Mouse (Mus musculus) neural tube, embryonic 12.5 days (tissue): Measurements from ENCODE around the gene Cat. TPM values are rescaled to one million over a fixed set of nuclear protein-coding genes. Genes with fewer than 3 reads are reported as not detected.

Experiments used
- ATAC-seq: fragments of 200-750 bp; cut with Nextera tagmentation; 2 replicates; pipeline ENCODE4 v1.8.0; 2017; ENCODE audit warnings: low read depth, mild to moderate bottlenecking, moderate TSS enrichment, moderate library complexity; ENCODE audit not compliant: low FRiP score
- H3K27ac ChIP-seq: fragments of 300-500 bp; sonication (generic); 2 replicates; pipeline ENCODE4 v1.5.1; 2016
- H3K27me3 ChIP-seq: fragments of 300-500 bp; sonication (generic); replicated peaks from 2 replicates; pipeline ENCODE4 v1.6.1; 2016; ENCODE audit warnings: mild to moderate bottlenecking
- H3K36me3 ChIP-seq: fragments of 300-500 bp; sonication (generic); 2 replicates; pipeline ENCODE4 v1.6.1; 2016; ENCODE audit warnings: mild to moderate bottlenecking
- H3K4me1 ChIP-seq: fragments of 300-500 bp; sonication (generic); 2 replicates; pipeline ENCODE4 v1.6.1; 2016
- H3K4me2 ChIP-seq: fragments of 300-500 bp; sonication (generic); replicated peaks from 2 replicates; pipeline ENCODE4 v1.6.1; 2016; ENCODE audit warnings: mild to moderate bottlenecking
- H3K4me3 ChIP-seq: fragments of 300-500 bp; sonication (generic); 2 replicates; pipeline ENCODE4 v1.5.1; 2016
- H3K9ac ChIP-seq: fragments of 300-500 bp; sonication (generic); 2 replicates; pipeline ENCODE4 v1.6.1; 2016; ENCODE audit warnings: mild to moderate bottlenecking
- H3K9me3 ChIP-seq: fragments of 300-500 bp; sonication (generic); 2 replicates; pipeline ENCODE4 v1.6.1; 2016; ENCODE audit warnings: mild to moderate bottlenecking
- whole genome bisulfite sequencing: fragments of 180-500 bp; shearing (Covaris S2); methylation state at CpG from one replicate; pipeline ENCODE4 v1.1.7; 2016; 5-methylcytosine and 5-hydroxymethylcytosine counted together
- polyA plus RNA-seq: library from polyadenylated mRNA; unstranded; fragments of >200 nt; fragmentation: Nextera tagmentation; extraction: Ambion mirVana; gene quantifications from 2 replicates; pipeline ENCODE4 v1.2.1, GENCODE M21; 2016

The Cat gene
- 80.8 and 97.1 TPM in 2 replicates for polyA plus RNA-seq

GRCm38 (mm10) chr2:103484617-103485401 is at the start of gene Cat:
TSS of gene Cat (minus strand) at chr2:103485160.
- Histone ChIP-seq H3K9me3 (no peaks in the 10 kb centered on the region), H3K27ac (peak within 1 kb of the TSS; percentile 93), H3K4me2 (peak within 1 kb of the TSS; percentile 69), H3K36me3 (no peaks in the 10 kb centered on the region), H3K9ac (peak within 1 kb of the TSS; percentile 76), H3K4me3 (peak within 1 kb of the TSS; percentile 71), H3K27me3 (no peaks in the 10 kb centered on the region), H3K4me1 (peaks cover 19% of the 10 kb centered on the region)
- ATAC-seq, result peak; percentile 99
- under 1% methylated on average over 41 of the region's 41 CpGs for WGBS

- H3K27me3 ChIP-seq, result no peaks in the 10 kb centered on the region
- no peaks in the 10 kb centered on the region for H3K9me3 ChIP-seq
- 91% methylated on average over 1 of the region's 1 CpGs for WGBS
- H3K4me3 ChIP-seq, result no peak overlapping the region
- H3K4me2 ChIP-seq, result no peak overlapping the region
- H3K27ac ChIP-seq, result no peak overlapping the region
- H3K36me3 ChIP-seq, result no peaks in the 10 kb centered on the region
- H3K9ac ChIP-seq, result no peak overlapping the region
- no peaks in the 10 kb centered on the region for H3K4me1 ChIP-seq
- no peak for ATAC-seq
Observed at GRCm38 (mm10) chr2:103525596-103525995, 40.6 kb upstream of the Cat start.

GRCm38 (mm10) chr2:103516472-103516871 is 31.5 kb upstream of the Cat start:
- 74% methylated on average over 1 of the region's 1 CpGs for WGBS
- H3K4me1 ChIP-seq, result no peaks in the 10 kb centered on the region

GRCm38 (mm10) chr2:103515513-103516180 is 30.7 kb upstream of the Cat start:
- H3K27me3 ChIP-seq, result no peaks in the 10 kb centered on the region
- 80% methylated on average over 6 of the region's 6 CpGs for WGBS
- H3K36me3 ChIP-seq, result no peaks in the 10 kb centered on the region
- H3K9me3 ChIP-seq, result no peaks in the 10 kb centered on the region
- H3K27ac ChIP-seq, result no peak overlapping the region
- H3K4me1 ChIP-seq, result no peaks in the 10 kb centered on the region
- ATAC-seq, result no peak
- H3K4me3 ChIP-seq, result no peak overlapping the region
- H3K9ac ChIP-seq, result no peak overlapping the region
- H3K4me2 ChIP-seq, result no peak overlapping the region

More at GRCm38 (mm10) chr2:103516472-103516871, 31.5 kb upstream of the Cat start:
- Histone ChIP-seq H3K27me3 (no peaks in the 10 kb centered on the region), H3K4me2 (no peak overlapping the region), H3K4me3 (no peak overlapping the region), H3K9ac (no peak overlapping the region), H3K9me3 (no peaks in the 10 kb centered on the region), H3K27ac (no peak overlapping the region), H3K36me3 (no peaks in the 10 kb centered on the region)
- ATAC-seq, result no peak

GRCm38 (mm10) chr2:103512066-103512795 is 27.3 kb upstream of the Cat start:
- no peaks in the 10 kb centered on the region for H3K36me3 ChIP-seq
- no peak overlapping the region for H3K9ac ChIP-seq
- H3K9me3 ChIP-seq, result no peaks in the 10 kb centered on the region
- H3K4me1 ChIP-seq, result no peaks in the 10 kb centered on the region
- 88% methylated on average over 5 of the region's 5 CpGs for WGBS
- H3K4me2 ChIP-seq, result no peak overlapping the region
- no peak for ATAC-seq
- no peak overlapping the region for H3K27ac ChIP-seq
- H3K27me3 ChIP-seq, result no peaks in the 10 kb centered on the region
- no peak overlapping the region for H3K4me3 ChIP-seq

- ATAC-seq, result no peak
- Histone ChIP-seq H3K4me1 (no peaks in the 10 kb centered on the region), H3K4me3 (no peak overlapping the region), H3K27ac (no peak overlapping the region), H3K27me3 (no peaks in the 10 kb centered on the region), H3K4me2 (no peak overlapping the region), H3K9ac (no peak overlapping the region), H3K36me3 (no peaks in the 10 kb centered on the region), H3K9me3 (no peaks in the 10 kb centered on the region)
- 93% methylated on average over 1 of the region's 1 CpGs for WGBS
Observed at GRCm38 (mm10) chr2:103511631-103512030, 26.7 kb upstream of the Cat start.

GRCm38 (mm10) chr2:103511042-103511441 is 26.1 kb upstream of the Cat start:
- WGBS, result 100% methylated on average over 1 of the region's 1 CpGs
- Histone ChIP-seq H3K36me3 (no peaks in the 10 kb centered on the region), H3K9me3 (no peaks in the 10 kb centered on the region), H3K27me3 (no peaks in the 10 kb centered on the region), H3K4me2 (no peak overlapping the region), H3K4me1 (no peaks in the 10 kb centered on the region), H3K4me3 (no peak overlapping the region), H3K27ac (no peak overlapping the region), H3K9ac (no peak overlapping the region)
- no peak for ATAC-seq

GRCm38 (mm10) chr2:103507651-103508050 is 22.7 kb upstream of the Cat start:
- H3K27ac ChIP-seq, result no peak overlapping the region
- no peak overlapping the region for H3K9ac ChIP-seq
- H3K4me3 ChIP-seq, result no peak overlapping the region
- 100% methylated on average over 1 of the region's 1 CpGs for WGBS
- H3K36me3 ChIP-seq, result no peaks in the 10 kb centered on the region
- H3K9me3 ChIP-seq, result 0 out of 2 replicates have a peak, but pooled peaks cover 3% of the 10 kb centered on the region
- no peak overlapping the region for H3K4me2 ChIP-seq
- no peaks in the 10 kb centered on the region for H3K27me3 ChIP-seq
- H3K4me1 ChIP-seq, result no peaks in the 10 kb centered on the region
- no peak for ATAC-seq

GRCm38 (mm10) chr2:103505956-103506355 is 21.0 kb upstream of the Cat start:
- H3K9me3 ChIP-seq, result 0 out of 2 replicates have a peak, but pooled peaks cover 3% of the 10 kb centered on the region
- no peak overlapping the region for H3K4me2 ChIP-seq
- H3K27ac ChIP-seq, result no peak overlapping the region
- WGBS, result 97% methylated on average over 2 of the region's 2 CpGs
- H3K4me1 ChIP-seq, result no peaks in the 10 kb centered on the region
- H3K36me3 ChIP-seq, result no peaks in the 10 kb centered on the region
- no peak overlapping the region for H3K4me3 ChIP-seq
- H3K9ac ChIP-seq, result no peak overlapping the region
- no peak for ATAC-seq
- H3K27me3 ChIP-seq, result no peaks in the 10 kb centered on the region

- no peak overlapping the region for H3K4me2 ChIP-seq
- no peaks in the 10 kb centered on the region for H3K27me3 ChIP-seq
- H3K4me3 ChIP-seq, result no peak overlapping the region
- H3K9me3 ChIP-seq, result 0 out of 2 replicates have a peak, but pooled peaks cover 3% of the 10 kb centered on the region
- no peaks in the 10 kb centered on the region for H3K36me3 ChIP-seq
- H3K9ac ChIP-seq, result no peak overlapping the region
- 94% methylated on average over 1 of the region's 1 CpGs for WGBS
- no peak overlapping the region for H3K27ac ChIP-seq
- no peak for ATAC-seq
- H3K4me1 ChIP-seq, result no peaks in the 10 kb centered on the region
Observed at GRCm38 (mm10) chr2:103504463-103504862, 19.5 kb upstream of the Cat start.

GRCm38 (mm10) chr2:103500769-103501168 is 15.8 kb upstream of the Cat start:
- H3K36me3 ChIP-seq, result no peaks in the 10 kb centered on the region
- no peaks in the 10 kb centered on the region for H3K4me1 ChIP-seq
- 66% methylated on average over 2 of the region's 2 CpGs for WGBS
- H3K27ac ChIP-seq, result no peak overlapping the region
- no peak for ATAC-seq
- no peak overlapping the region for H3K9ac ChIP-seq
- no peak overlapping the region for H3K4me3 ChIP-seq
- no peak overlapping the region for H3K4me2 ChIP-seq
- no peaks in the 10 kb centered on the region for H3K27me3 ChIP-seq
- H3K9me3 ChIP-seq, result 0 out of 2 replicates have a peak, but pooled peaks cover 3% of the 10 kb centered on the region
